Mouse (Mus musculus) lung, adult 2 months (tissue): Measurements from ENCODE around the gene Cxcr4.

ENCODE experiments used
- CTCF ChIP-seq: fragments of 200-500 bp; IDR thresholded peaks from 2 replicates; pipeline ENCODE4 v1.5.1; 2011; ENCODE audit warnings: mild to moderate bottlenecking, low read length, control low read depth; ENCODE audit not compliant: insufficient read depth
- POLR2A ChIP-seq: fragments of 200-500 bp; IDR thresholded peaks from 2 replicates; pipeline ENCODE4 v1.6.1; 2011; ENCODE audit warnings: low read depth, mild to moderate bottlenecking, control low read depth, low read length, borderline replicate concordance; ENCODE audit errors: extremely low read depth

DNA sequence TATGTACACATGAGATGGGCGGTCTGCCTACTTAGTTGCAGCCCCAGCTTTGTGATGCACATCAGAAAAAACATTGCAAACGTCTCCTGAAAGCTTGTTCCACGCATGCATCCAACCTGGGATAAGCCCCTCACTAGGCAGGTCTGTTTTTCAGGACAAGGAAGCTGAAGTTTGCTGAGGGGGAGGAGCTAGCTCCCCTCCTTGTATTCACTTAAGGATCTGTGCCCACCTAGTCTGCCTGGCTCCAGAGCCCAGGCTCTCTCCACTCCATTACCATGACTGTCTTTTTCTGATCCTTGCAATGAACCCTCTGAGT is 3.0 kb upstream of the Cxcr4 start:
- TF ChIP-seq CTCF = no peak
- no peak for TF ChIP-seq POLR2A
